Mouse (Mus musculus) spleen, adult 2 months (tissue): ENCODE data around the gene Paxbp1. TPM values are rescaled to one million over a fixed set of nuclear protein-coding genes. Genes with fewer than 3 reads are reported as not detected.

ENCODE experiments used
- DNase-seq, 2 experiments: peaks; one replicate each; pipeline versions ENCODE4 v3.0.0 to v3.0.0-alpha.2; 2012 to 2021; ENCODE audit warnings: low spot score in 2 of 2, low read depth in 1 of 2
- H3K27ac ChIP-seq: fragments of 200-500 bp; 2 replicates; pipeline ENCODE4 v1.5.1; 2012; ENCODE audit warnings: low read length, inconsistent platforms; ENCODE audit not compliant: insufficient read depth
- H3K27me3 ChIP-seq: fragments of 200-500 bp; 2 replicates; pipeline ENCODE4 v1.6.1; 2012; ENCODE audit warnings: mild to moderate bottlenecking, moderate library complexity, low read length, inconsistent platforms; ENCODE audit not compliant: control insufficient read depth, insufficient read depth
- H3K36me3 ChIP-seq: fragments of 200-500 bp; 2 replicates; pipeline ENCODE4 v1.6.1; 2012; ENCODE audit warnings: mild to moderate bottlenecking, low read length, inconsistent platforms; ENCODE audit not compliant: control insufficient read depth, insufficient read depth
- H3K4me1 ChIP-seq: fragments of 200-500 bp; 2 replicates; pipeline ENCODE4 v1.6.1; 2011; ENCODE audit warnings: inconsistent platforms; ENCODE audit not compliant: control insufficient read depth, insufficient read depth, insufficient read length
- H3K4me3 ChIP-seq: fragments of 200-500 bp; 2 replicates; pipeline ENCODE4 v1.5.1; 2011; ENCODE audit warnings: mild to moderate bottlenecking, inconsistent platforms; ENCODE audit not compliant: insufficient read depth, insufficient read length; ENCODE audit errors: extremely low read depth
- CTCF ChIP-seq: fragments of 200-500 bp; IDR thresholded peaks from 2 replicates; pipeline ENCODE4 v1.5.1; 2011; ENCODE audit warnings: mild to moderate bottlenecking, inconsistent platforms; ENCODE audit not compliant: insufficient read depth, insufficient read length, insufficient replicate concordance; ENCODE audit errors: extremely low read depth
- POLR2A ChIP-seq: fragments of 200-500 bp; IDR thresholded peaks from 2 replicates; pipeline ENCODE4 v1.6.1; 2011; ENCODE audit warnings: low read depth, low read length, inconsistent platforms
- WGBS: fragments of 180-500 bp; shearing (Covaris S2); methylation state at CpG from one replicate; pipeline ENCODE4 v1.1.7; 2018; 5-methylcytosine and 5-hydroxymethylcytosine counted together
- polyA plus RNA-seq: library from polyadenylated mRNA; depleted of rRNA; stranded (reverse); fragments of >200 nt; gene quantifications from 2 replicates; pipeline ENCODE4 v1.2.3, GENCODE M21; 2012

The Paxbp1 gene
- polyA plus RNA-seq, 1 experiment = 10.4 TPM

DNA sequence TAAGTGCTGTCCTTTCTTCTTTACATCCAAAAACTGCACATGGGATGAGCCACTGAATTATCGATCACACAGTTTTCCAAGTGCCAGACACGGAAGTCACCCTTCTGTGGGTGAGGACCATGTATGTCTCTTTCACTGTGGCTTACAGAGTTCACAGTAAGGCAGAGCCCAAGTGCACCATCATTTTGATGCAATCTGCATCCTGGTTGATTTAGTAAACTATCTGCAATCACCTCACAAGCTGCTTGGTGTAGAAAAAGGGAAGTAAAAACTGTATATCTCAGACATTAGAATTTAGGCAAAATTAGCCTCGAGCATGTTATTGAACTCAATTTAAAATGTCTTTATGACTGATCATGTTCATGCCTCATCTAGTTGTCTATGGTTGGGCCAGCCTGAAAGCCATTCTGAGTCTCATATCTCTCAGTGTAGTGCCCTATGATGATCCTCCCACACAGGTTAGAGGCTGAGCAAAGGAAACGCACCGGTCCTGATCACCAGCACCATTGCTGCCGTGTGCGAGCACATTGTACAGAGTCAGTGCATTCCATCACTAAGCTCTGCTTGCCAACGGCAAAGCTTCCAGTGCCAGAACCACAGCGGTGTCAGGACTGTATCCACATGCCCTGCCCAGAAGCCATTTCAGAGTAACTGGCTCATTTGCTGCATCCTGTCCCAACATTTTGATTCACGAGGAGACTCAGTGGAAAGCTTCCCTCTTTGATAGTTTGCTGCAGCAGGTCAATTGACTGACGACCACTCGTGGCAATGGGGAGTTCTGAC is 20.4 kb upstream of the Paxbp1 start:
- 0 out of 2 replicates have a peak, but pooled peaks cover 1% of the 10 kb centered on the region for H3K27me3 ChIP-seq
- 67% methylated on average over 12 of the region's 12 CpGs for WGBS
- TF ChIP-seq POLR2A = no peak
- TF ChIP-seq CTCF = no peak

DNA sequence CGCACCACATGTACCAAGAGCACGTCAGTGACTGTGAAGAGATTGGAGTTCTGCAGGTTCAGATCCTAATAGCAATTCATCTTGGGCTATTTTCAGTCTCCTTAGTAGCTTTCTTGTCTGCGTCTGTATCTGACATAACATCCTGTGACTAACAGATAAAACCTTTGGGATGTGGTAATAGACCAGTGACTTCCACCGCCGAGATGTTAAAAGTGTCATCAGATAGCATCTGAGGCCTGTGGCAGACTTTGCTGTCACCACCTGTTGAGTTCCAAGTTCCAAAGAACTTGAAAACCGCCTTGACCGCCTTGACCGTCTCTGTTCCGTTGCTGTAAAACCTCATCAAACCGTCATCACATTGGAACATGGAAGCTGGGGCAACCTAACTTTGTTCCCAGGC is 19.4 kb upstream of the Paxbp1 start:
- WGBS = 77% methylated on average over 10 of the region's 10 CpGs
- Histone ChIP-seq H3K36me3 (no peaks in the 10 kb centered on the region), H3K27me3 (0 out of 2 replicates have a peak, but pooled peaks cover 1% of the 10 kb centered on the region), H3K27ac (no peak overlapping the region), H3K4me1 (no peaks in the 10 kb centered on the region), H3K4me3 (no peak overlapping the region)
- TF ChIP-seq POLR2A (no peak), CTCF (no peak)
- no peak for DNase-seq

More for the DNA sequence above, 20.4 kb upstream of the Paxbp1 start:
- H3K36me3 ChIP-seq = no peaks in the 10 kb centered on the region
- H3K4me1 ChIP-seq = no peaks in the 10 kb centered on the region
- no peak for DNase-seq
- H3K4me3 ChIP-seq = no peak overlapping the region
- H3K27ac ChIP-seq = no peak overlapping the region

DNA sequence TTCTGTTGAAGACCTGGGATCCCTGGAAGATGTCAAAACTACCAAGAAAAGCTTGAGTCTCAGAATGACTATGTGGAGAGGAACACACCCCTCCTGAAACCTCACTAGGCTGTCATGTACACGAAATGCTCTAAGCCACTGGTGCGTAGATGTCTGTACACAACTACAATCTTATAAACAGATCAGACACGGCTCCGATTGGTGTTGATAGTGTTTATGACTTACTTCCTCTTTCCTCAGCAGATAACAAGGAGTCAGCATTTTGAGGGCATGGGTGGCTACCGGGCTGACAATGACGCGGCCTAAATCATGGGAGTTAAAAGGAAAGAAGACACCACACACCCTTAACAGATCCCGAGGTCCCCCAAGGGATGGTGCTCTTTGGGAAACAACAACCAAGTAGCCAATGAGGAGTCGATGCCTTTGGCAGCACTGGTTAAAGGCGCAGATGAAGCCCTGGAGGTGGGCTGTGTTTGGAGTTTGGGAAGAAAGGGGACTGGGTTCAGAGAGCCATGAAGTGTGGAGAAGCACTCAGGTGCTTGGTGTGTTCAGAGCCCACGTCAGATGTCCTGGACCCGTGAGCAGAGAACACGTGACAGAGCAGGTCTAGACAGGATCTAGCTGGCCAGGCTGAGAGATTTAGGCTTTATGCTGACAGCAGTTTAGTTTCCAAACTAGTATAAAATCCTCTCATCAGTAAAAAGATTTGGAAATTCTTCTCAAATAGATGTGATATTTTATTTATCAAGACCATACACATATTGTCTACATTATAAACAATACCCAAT is 17.4 kb upstream of the Paxbp1 start:
- H3K27ac ChIP-seq = no peak overlapping the region

DNA sequence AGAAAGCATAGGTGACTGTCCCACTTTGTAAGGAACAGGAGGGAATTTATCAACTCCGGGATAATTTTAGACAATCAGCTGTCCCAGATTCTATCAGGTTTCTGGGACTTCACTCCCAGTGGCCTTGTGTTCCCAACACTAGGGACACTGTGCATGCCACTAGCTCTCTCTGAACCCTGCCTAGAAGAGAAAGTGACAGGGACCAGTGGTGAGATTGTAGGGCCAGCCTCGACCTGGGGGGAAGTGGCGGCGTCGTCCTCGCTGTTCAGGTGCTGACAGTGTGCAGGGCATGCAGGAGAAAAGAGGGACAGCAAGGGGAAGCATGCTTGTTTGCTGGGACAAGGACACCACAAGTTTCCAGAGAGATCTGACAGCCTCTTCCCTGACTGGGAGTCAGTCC is 13.4 kb upstream of the Paxbp1 start:
- no peak for DNase-seq
- WGBS = 71% methylated on average over 6 of the region's 6 CpGs
- no peaks in the 10 kb centered on the region for H3K36me3 ChIP-seq
- no peak overlapping the region for H3K4me3 ChIP-seq
- TF ChIP-seq CTCF (no peak), POLR2A (no peak)
- peaks cover 3% of the 10 kb centered on the region; the same call in 1 of the 2 replicates for H3K4me1 ChIP-seq
- no peaks in the 10 kb centered on the region for H3K27me3 ChIP-seq
- peak overlapping the region; percentile 35; the same call in 1 of the 2 replicates for H3K27ac ChIP-seq

More for the DNA sequence above, 17.4 kb upstream of the Paxbp1 start:
- Histone ChIP-seq H3K4me1 (no peaks in the 10 kb centered on the region), H3K27me3 (0 out of 2 replicates have a peak, but pooled peaks cover 1% of the 10 kb centered on the region), H3K36me3 (no peaks in the 10 kb centered on the region), H3K4me3 (no peak overlapping the region)
- WGBS = 42% methylated on average over 13 of the region's 13 CpGs
- DNase-seq = no peak
- TF ChIP-seq CTCF = no peak

DNA sequence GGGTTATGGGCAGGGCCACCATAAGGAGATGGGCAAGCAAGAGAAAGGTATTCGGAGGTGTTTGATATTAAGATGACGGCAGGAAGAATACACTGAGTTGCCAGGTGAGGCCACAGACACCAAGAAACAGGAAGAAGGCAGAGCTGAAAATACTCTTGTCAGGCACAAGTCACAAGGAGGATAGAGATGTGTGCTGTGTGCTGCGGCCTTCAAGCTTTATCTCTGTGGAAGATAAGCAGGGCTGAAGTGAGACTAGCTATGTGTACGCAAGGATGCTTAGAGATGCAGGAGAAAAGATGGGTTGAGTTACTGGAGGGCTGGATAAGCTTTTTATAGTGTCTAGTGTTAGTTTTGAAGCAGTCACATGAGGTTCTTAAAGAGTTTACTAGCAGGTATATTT is 12.9 kb upstream of the Paxbp1 start:
- 56% methylated on average over 4 of the region's 4 CpGs for WGBS
- no peaks in the 10 kb centered on the region for H3K36me3 ChIP-seq
- DNase-seq = no peak
- no peaks in the 10 kb centered on the region for H3K27me3 ChIP-seq
- no peak overlapping the region; the same call in 1 of the 2 replicates for H3K27ac ChIP-seq
- no peak overlapping the region for H3K4me3 ChIP-seq
- no peak for TF ChIP-seq POLR2A
- TF ChIP-seq CTCF = no peak
- peaks cover 3% of the 10 kb centered on the region; the same call in 1 of the 2 replicates for H3K4me1 ChIP-seq

DNA sequence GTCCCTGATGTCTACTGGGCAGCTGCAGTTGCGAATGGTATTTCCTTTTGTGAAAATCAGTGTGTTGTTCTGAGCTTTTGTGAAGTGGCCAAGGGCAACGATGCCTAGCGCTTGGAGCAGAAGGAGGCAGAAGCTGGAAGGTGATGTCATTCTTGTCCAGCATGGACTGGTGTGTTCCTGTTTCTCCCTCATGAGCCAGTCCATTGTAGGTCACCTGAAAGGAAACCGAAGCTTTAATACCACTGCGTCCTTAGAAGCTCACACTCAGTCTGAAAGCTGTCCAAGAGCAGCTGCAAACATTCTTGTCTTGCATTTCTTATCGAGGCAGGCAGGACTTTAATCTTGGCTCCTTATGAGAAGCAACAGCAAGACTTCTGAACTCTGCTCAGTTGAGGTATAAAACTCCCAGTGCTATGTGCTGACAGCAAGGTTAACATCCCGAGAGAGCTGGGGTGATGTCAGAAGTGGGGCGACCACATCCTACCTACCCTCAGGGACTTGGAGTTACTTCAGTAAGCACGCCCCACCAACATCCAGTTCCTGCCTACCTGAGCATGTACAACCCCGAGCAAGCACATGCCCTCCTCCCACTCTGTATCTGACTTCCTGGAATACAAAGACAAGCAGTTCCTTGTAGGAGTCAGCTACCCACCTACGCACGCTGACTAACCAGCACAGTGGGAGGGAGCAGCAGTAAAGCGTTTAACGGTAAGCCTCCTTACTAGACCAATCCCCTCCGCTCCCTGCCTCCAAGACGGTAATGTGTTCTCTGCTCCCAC is 11.9 kb upstream of the Paxbp1 start:
- Histone ChIP-seq H3K36me3 (no peaks in the 10 kb centered on the region), H3K4me1 (peaks cover 3% of the 10 kb centered on the region; the same call in 1 of the 2 replicates), H3K27ac (peak overlapping the region; percentile 3), H3K4me3 (no peak overlapping the region), H3K27me3 (no peaks in the 10 kb centered on the region)
- DNase-seq = peak; percentile 18 to 59
- WGBS = 20% methylated on average over 16 of the region's 16 CpGs
- TF ChIP-seq CTCF = no peak
